8 mouse cellular contexts compared by ENCODE assay signal in the genomic region with DNA sequence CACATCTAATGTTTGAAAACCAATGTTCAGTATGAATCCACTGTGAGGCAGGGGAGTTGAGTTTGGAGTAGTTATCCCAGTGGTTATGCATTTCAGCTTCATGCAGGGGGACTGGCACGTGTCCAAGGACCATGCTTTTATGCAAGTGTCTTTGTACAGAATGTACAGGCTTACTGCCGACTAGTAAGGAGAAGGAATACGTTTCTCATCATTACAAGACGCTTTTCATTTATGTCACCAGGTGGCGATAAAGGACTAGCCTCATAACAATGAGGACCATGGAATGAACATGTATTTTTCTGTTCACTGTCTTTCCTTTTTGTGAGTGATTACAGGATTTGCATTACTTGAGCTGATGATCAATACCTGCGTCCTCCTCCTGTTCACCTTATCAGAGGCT.
A peak's percentile ranks its signal among the peaks of the same experiment; 100 is the strongest.
DNase-seq lines count a peak whose midpoint lies in the region; ATAC-seq and TF ChIP-seq lines count a peak whose summit lies in the region.

No protein-coding gene starts in this region.

- WGBS in liver, postnatal 0 days (ENCODE audit: insufficient replicate concordance), result 32% methylated on average over 6 of the region's 6 CpGs

- peaks cover 13% of the 10 kb centered on the region for H3K36me3 ChIP-seq in liver, postnatal 0 days (replicated peaks; ENCODE audit: insufficient read depth, low read length)

- H3K4me3 ChIP-seq in liver, postnatal 0 days (ENCODE audit: low read depth, low read length), result no peak overlapping the region

- TF ChIP-seq CTCF in liver, postnatal 0 days (IDR thresholded peaks at IDR 0.05; ENCODE audit: low read depth), result peak; percentile 81

- H3K9me3 ChIP-seq in liver, postnatal 0 days (ENCODE audit: low read length), result no peaks in the 10 kb centered on the region

- no peak overlapping the region for H3K27ac ChIP-seq in liver, postnatal 0 days (ENCODE audit: low read depth)

- H3K27me3 ChIP-seq in liver, postnatal 0 days (ENCODE audit: insufficient read depth, low read length), result no peaks in the 10 kb centered on the region

- ATAC-seq in frontal cortex, adult (ENCODE audit: low TSS enrichment), result peak; percentile 98
- ATAC-seq in liver, postnatal 0 days, result peak; percentile 45; the same call in 1 of the 2 replicates
- no peak for ATAC-seq in erythroblast, adult 5-6 weeks (replicated peaks; ENCODE audit: low FRiP score, poor library complexity, severe bottlenecking)

- no peaks in the 10 kb centered on the region for H3K4me1 ChIP-seq in liver, postnatal 0 days (ENCODE audit: insufficient read depth)

- no peak overlapping the region for H3K4me2 ChIP-seq in liver, postnatal 0 days (ENCODE audit: low read depth, low read length)

- no peak overlapping the region for H3K9ac ChIP-seq in liver, postnatal 0 days (replicated peaks)

- peak; percentile 17 for DNase-seq in urinary bladder, postnatal 14 days (ENCODE audit: low spot score)
- no peak for DNase-seq in urinary bladder, postnatal 4 days (ENCODE audit: low spot score in 2 of 2)
- peak; percentile 9 for DNase-seq in cerebellum, adult 11 months
- DNase-seq in kidney, postnatal 36 days, result peak; percentile 45 to 53
- peak; percentile 20 for DNase-seq in liver, postnatal 0 days
- DNase-seq in retina, adult 2 months (ENCODE audit: low read depth, low spot score), result peak; percentile 34

- TF ChIP-seq EP300 in liver, postnatal 0 days (IDR thresholded peaks at IDR 0.05; ENCODE audit: low read depth), result no peak

Comparison
In these comparisons a context has a peak if more than half of its experiments do, and no peak if none do; other contexts are left out.
1. DNase-seq: peak in urinary bladder, postnatal 14 days (single experiment), cerebellum, adult 11 months (single experiment), kidney, postnatal 36 days (2 of 2), liver, postnatal 0 days (single experiment) and retina, adult 2 months (single experiment); none in urinary bladder, postnatal 4 days (0 of 2).